Mouse (Mus musculus) regulatory T cell (primary cell): Measurements from ENCODE around the gene Rad21l.

Source experiments
- in situ Hi-C: fragments of 300-600 bp; cut with MboI, MseI; formaldehyde crosslinking; loops from one replicate; pipeline ENCODE4 v1.15.1; 2025; ENCODE audit warnings: high pct_unique_total_duplicates

Gene Rad21l

DNA sequence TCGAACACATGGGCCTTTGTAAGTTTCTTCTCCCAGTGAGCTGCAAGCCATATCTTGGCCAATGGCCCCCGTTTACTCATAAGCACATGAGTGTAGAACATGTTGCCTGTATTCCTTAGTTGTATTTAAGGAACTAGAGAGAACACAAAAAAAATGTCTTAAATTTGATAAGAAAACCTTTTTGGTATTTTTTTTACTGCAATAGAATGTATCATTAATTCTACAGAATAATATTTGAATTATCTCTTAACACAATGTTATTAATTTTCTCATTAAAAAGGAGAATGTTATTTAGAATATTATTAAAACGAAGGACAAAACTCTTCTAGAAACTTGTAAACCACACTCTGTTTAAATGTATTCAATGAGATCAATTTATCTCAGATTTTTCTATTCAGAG lies at the start of gene Rad21l:
Gene Rad21l (minus strand): TSS at position 101 of the 400 bp plus-strand sequence.
- in situ Hi-C loops, result no loop called here

DNA sequence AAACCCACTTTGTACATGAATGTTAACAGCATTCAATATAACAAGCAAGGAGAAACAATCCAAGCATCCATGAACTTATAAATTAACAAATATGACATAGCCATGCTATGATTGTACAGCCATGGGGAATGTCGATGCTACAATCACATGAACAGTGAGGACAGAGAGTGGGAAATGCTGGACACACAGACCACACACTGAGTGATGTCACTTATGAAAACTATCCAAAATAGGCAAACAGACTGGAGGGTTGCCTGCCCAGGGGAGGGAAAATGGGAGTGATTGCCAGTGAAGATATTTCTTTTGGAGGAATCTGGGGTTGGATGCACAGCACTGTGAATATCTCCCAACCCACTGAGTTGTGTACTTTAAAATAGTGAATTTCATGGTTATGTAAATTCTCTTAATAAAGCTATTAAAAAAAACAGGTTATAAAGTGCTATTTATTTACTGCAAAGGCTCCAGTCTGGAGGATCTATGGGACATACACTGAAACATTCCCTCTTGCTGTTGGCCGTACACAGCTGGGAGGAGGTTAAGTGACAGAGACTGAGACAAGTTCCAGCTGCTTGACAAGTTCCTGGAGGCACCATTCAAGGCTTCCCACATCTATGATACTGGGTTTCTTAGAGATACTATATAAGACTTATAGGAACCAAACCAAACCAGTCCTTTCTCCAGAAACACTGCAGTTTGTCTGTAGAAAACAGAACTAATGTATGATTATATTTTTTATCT lies 48.2 kb upstream of the Rad21l start:
- in situ Hi-C loops, result no loop called here

DNA sequence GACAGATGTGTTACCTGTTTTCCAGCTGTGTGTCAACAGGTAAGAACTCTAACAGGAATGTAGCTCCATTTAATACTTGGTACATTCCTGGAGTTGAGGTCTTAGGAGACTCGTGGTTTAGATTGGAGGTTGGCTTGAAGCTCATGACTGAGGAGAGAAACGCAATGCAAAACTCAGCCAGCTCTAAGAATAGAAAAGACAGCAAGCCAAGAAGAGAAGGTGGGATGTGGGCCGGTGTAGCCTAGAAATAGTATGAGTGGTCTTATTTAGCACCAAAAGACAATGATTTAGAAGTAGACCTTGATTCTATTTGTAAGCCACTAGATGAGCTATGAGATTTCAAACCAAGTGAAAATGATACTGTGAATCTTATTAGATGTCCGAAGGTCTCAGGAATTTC lies 47.2 kb upstream of the Rad21l start:
- in situ Hi-C loops, result no loop called here

DNA sequence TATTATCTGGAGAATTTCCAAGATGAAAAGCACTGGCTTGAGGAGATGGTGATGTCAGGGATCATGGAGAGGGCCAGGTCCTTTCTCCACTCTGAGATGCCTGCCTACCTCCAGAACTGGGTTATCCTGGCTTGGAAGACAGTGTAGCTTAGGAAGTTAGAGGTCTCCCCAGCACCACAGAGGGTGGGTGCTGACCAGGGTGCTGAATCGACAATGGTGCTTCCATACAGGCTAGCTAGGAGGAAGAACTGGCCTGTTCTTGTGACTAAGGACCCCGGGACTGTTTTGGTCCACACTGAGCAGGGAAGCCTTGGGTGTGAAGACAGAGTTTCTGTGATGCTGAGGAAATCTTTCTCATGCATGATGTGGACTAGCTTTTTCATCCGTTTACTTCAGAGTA lies 44.3 kb upstream of the Rad21l start:
- in situ Hi-C loops, result no loop called here

DNA sequence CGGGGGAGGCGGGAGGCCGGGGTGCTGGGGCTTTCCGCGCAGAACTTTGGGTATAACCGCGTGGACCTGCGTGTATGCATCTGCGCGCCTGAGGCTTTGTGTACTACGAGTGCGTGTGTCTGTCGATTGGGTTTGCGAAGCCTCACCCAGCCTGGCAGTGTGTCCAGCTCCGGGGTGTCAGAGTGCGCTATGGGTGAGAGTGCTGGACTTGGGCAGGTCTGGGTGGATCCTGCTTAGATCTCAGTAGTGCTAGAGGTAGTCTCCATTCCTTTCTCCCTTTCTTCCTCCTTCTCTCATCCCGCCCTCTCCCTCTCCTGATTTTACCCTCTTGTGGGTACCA lies 34.5 kb upstream of the Rad21l start:
- in situ Hi-C loops, result no loop called here

DNA sequence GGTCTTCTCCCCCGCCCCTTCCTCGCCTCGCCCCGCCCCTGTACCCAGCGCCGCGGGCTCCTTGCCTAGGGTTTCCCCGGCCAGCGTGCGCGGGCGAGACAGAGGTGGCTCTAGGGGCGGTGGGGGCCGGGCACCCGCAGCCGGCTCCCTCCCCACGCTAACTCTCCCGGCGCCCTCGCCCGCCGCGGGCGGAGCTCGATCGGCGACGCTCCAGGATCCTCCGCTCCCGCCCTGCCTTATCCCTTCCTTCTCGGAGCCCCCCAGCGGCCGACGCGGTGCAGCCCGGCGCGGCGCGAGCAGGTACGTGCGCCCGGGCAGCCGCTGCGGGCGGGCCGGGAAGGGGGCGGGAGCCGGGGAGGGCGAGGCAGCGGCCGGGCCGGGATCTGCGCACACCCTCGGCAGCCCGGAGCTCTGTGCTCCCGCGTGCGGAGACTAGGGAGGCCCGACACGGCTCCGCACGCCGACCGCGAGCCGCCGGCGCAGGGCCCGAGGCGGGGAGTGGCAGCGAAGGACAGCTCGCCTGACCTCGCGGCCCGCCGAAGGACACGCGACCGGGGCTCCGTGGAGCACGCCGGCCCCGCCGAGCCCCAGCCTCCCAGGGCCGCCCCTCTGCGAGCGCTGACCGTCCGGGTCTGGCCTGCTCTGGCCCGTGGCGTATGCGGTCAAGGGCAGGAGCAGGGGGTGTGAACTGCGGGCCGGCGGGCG lies 34.0 kb upstream of the Rad21l start:
- in situ Hi-C loops, result no loop called here

DNA sequence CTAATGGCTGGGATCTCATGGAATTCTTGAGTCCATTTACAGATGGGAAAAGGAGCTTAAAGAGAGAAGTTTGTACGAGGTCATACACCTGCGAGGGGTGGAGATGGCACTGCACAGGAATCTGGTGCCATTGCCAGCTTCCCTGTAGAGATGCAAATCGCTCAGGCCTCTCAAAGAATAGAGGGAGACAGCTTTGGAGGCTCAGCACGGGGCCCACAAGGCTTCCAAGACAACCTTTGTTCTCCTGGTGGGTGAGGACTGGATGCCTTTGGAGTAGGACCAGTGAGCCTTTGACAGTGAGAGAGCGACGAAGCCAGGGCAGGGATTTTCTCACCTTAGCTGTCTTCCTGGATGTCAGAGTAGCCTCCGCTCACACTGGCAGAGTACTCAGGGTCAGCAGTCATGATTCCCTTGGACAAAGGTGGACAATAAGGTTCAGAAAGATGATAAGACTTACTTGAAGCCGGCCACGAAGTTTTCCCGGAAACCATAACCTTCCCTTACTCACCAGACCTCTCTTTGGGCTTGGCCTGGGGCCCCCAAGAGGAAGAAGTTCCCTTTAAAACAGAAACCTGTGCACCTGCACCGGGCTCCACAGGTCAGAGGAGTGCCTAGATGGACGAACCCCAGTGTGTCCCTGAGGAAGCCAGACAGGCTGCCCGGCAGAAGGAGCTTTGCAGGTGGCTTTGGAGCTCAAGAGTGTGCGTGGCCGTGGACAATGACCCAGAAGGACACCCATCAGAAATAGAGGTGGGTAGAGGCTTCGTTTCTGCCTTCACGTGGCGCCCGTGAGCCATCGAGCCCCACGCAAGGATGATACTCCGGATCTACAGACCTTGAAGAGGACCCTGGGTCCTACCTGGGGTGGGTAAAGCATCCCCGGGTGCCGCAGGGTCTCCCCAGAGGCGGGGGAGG lies 33.2 kb upstream of the Rad21l start, which contains the start of gene Tmem74b:
Gene Tmem74b (plus strand): TSS at position 778 of the 915 bp plus-strand sequence.
- in situ Hi-C loops, result no loop called here

DNA sequence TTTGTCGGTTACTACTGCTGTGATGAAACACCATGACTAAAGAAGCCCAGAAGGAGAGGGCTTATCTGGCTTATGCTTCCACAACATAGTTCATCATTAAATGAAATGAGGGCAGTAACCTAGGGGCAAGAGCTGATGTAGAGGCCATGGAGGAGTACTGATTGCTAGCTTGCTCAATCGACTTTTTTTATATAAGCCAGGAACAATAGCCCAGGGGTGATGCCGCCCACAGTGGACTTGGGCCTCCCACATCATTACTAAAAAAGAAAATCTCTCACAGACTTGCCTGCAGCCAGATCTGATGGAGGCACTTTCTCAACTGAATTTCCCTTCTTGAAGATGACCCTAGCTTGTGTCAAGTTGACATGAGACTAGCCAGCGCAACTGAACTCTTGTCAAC lies 14.6 kb upstream of the Rad21l start:
- in situ Hi-C loops, result loop anchor here (10.0 to 25.0 kb wide), 2 partner anchors 198 to 1329 kb away; partner anchors contain the start of gene Pdrg1

DNA sequence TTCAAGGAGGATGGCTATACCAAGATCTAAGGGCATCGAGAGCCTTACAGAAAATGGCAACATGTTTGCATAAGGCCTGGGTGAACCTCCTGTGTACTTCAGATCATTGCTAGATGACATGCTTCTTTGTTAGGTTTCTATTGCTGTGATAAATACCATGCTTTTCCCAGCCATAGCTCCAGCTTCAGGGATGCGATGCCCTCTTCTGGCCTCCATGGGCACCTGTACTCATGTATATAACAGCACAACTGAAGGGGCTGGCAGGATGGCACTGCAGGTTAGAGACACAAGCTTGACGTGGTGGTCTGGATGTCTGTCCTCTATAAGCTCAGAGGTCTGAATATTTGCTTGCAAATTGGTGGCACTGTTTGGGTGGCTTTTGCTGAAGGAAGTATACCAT lies 14.0 kb upstream of the Rad21l start:
- in situ Hi-C loops, result loop anchor here (10.0 to 25.0 kb wide), 2 partner anchors 198 to 1330 kb away; partner anchors contain the start of gene Pdrg1

DNA sequence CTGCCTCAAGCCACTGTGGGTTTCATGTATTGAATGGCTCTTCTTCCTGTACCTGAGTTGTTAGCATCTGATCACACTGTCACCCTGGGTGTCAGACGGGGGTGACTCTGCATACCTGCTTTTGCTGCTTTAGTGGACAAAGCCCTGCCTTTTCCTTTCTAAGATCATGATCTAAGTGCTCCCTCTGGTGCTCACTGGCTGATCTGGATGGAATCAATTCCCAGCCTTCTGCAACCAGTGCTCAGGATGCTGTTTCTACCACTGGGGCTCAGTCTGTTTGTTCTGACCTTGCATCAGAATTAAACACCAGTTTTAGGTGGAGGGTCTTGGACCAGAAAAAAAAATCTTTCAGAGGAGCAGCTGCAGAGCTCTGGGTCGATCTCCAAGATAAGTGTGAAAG lies 7.9 kb upstream of the Rad21l start:
- in situ Hi-C loops, result loop anchor here (25.0 kb wide), 1 partner anchor 1336 kb away; the partner anchor contains the start of gene Pdrg1

DNA sequence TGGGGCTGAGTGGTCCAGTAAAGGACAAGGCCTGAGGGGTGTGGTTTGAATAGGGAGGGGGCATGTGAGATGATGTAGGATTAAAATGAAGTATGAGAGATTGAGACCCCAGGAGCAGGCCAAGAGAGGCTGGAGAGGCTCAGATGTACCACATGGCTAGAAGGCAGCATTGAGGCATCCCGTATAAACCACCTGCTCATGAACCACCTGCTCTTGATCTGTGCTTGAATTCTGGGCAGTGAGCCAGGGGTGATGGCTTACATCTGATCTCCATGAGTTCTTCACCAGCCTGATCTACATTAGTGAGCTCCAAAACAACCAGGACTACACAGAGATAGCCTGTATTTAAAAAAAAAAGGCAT lies 2.6 kb upstream of the Rad21l start:
- in situ Hi-C loops, result no loop called here

DNA sequence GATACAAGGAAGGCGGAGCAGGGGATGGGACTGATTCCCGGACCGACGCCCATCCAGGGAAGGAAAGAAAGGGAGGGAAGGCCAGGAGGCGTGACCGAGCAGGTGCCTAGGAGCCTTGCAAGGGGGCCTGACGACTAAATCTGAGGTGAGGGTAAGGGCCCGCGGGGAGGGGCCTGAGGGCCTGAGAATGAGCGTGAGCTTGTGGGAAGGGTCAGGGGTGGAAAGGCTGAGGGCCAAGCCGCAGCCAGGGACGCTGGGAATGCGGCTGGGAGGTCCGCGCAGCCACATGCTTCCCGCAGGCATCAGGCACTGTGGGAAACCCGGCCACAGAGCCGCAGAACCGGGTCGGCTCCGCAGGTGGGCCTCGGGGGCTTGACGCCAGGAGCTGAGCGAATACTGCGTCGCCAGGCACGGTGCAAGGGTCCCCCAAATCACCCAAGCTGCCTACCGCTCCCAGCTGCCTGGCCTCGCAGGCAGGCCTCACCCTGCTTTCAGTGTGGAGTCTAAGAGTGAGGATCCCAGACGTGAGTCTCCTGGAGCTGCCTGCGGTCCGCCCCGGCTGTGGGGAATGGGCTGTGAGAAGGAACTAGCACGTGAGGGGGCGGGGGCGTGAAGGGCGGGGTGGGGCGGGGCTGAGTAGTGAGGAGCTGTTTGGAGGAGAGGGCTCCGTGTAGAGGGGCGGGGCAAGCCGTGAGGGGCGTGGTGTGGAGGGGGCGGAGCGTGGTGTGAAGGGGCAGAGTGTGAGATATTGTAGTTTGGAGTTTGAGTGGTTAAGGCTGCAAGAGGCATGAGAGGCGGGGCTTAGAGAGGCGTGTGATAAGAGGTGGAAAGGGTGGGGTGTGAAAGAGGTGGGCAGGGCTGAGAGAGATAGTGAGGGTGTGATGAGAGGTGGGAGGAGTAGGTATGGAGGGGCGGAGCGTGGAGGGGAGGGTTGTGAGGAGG lies 2.0 kb upstream of the Rad21l start:
- in situ Hi-C loops, result no loop called here

DNA sequence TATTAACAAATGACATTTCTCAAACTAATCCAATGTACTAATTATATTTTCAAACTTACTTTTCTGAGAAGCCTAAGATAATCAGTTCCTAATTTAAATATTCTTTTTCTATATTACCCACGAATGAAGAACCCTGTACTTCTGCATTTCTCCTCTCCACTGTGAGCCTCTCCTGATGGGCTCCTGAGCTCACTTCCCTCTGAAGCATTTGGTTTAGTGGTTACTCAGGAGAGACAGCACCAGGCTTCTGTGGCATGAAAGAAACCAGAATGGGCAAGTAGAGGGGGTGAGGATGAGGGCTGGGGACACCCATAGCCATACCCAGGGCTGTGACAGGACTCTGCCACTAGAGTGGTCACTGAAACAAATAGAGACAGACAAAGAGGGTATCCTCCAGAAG lies 16.3 kb downstream of the Rad21l start:
- in situ Hi-C loops, result no loop called here

DNA sequence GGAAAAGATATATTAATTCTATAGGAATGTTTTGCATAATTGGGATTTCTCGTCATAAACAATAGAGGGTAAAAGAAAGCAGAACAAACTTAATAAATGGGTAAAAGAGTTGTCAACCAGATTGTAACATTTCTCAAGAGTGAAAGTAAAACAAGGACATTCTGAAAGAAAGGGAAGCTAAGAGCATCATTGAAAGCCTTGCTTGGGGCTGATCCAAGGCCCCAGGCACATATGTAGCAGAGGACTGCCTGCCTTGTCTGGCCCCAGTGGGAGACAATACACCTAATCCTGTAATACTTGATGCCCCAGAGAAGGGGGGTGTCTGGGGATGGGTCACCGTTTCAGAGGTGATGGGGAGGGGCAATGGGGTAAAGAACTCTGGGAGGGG lies 32.3 kb downstream of the Rad21l start:
- in situ Hi-C loops, result loop anchor here (25.0 kb wide), 1 partner anchor 1699 kb away; no protein-coding TSS in a partner anchor

DNA sequence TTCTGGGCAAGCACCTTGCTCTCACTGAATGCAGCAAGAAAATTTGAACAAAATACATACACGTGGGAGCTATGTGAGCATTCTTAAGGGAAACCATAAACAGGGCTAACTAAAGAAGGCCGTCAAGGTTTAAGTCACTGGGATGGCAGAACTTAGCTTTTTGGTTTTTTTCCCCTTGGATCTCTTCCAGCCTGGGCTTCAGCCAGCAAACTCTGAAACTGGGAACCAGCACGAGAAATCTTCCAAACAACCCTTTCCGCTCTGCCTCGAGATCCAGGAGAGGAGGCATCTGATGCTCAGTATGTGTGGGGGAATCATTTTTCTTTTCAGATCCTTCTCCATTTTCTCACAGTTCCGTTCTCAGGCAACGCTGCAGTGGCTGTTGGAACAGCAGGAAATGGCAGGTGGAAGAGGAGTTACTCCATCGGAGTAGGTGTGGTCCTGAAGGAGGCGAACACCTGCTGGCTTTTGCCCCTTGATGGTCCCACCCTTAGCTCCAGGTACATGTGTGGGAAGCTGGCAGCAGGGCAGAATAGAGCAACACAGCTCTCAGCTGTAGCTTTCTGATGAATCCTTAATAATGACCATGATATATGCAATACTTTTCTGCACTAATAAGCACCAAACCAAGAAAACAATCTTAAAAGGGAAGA lies 32.8 kb downstream of the Rad21l start:
- in situ Hi-C loops, result loop anchor here (25.0 kb wide), 1 partner anchor 1698 kb away; no protein-coding TSS in a partner anchor

DNA sequence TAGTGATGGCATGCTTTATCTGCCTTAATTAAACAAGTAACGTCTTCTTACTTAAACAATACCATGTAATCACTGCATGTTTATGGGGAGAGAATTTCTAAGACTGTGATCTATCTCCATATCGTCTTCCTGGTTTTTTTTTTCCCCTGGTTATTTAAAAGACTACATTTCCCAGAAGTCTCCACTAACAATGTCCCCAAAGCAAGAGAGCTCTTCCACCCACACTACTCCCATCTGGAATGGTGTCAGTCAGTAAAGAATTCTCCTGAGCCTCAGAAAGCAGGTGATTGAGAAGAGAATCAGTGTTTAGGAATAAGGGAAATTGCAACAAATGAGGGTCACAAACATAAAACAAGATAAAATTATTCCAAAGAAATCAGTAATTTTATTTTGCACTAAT lies 33.4 kb downstream of the Rad21l start:
- in situ Hi-C loops, result loop anchor here (25.0 kb wide), 1 partner anchor 1698 kb away; no protein-coding TSS in a partner anchor

DNA sequence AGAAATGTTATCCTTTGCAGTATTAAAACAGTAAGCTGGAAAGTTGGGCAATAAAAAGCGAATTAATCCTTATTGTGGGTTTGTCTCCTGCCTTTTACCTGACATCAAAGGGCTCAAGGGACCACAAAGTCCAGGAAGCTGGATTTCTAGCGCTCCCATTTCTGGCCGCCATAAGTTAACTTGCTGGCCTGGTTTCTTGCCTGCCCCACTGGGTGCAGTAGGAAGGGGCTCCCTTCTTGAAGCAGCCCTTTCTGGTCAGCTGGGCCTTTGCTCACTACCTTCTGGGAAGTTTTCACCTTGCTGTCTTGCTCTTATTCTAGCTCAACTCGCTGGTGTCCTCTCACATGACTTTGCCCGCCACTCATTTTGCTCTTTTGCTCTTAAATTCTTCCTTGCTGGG lies 35.4 kb downstream of the Rad21l start:
- in situ Hi-C loops, result loop anchor here (25.0 kb wide), 1 partner anchor 1696 kb away; no protein-coding TSS in a partner anchor

DNA sequence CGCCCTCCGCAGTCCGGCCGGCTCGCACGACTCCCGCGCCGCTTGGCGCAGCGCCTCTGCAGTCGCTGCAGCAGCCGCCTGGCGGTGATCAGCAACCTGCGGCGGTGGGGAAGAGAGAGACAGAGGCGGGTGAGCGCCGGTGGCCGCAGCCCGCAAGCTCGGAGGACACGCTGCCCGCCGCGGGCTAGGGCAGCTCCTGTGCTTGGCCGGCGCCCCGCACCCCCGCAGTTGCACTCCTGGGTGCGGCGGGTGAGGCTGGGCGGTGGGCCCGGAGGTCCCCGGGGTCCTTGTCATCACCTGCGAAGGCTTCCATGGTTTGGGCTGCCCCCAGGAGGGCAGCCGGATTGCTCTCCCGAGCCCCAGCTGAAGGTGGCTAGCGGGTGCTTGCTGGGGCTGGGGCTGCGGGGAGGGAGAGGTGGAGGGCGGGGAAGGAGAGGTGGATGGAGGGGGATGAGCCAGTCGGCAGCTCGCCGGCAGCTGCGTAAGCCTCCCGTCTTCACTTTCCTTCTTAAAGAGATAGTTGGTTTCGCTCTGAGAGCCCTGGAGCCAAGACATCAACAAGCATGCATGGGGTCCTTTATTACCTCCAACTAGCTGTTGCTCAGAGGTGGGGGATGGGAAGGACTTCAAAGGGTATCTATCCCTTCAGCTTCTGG lies 36.0 kb downstream of the Rad21l start, which contains the start of gene Snph:
Gene Snph (minus strand): TSS at position 435 of the 656 bp plus-strand sequence.
- in situ Hi-C loops, result loop anchor here (25.0 kb wide), 1 partner anchor 1695 kb away; no protein-coding TSS in a partner anchor

DNA sequence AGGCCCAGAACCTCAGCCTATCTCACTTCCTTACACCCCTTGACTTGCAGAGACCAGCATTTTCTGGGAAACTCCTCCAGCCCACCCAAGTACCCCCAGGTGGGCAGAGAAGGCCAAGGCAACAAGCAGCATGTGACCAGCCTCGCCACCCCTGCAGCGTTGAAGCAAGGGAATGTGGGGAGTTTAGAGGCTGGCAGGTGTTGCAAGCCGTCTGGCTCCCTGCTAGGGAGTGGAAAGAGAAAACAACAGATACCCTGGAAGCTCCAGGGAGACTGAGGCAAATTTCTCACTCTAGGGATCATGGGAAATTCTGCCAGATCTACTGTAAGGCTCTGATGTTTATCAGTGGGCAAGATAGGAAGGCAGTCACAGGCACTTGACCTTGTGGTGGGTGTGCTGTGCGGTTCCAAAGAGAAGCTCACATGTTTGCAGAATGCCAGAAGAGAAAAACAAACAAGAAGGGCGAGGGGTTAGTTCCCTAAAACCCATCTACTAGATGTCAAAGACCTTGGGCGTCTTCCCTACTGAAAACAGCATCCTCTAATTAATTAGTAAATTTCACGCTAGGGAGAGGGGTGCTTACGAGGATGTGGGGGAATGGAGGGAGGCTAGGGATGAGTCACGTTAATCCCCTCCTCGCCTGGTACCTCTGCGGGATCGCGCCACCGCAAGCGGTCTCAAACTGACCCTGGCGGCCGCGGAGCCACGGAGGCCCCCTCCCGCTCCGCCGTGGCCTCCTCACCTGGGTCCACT lies 36.8 kb downstream of the Rad21l start:
- in situ Hi-C loops, result loop anchor here (25.0 kb wide), 1 partner anchor 1694 kb away; no protein-coding TSS in a partner anchor
